In genomic region chr4:141758874-141759542, GRCm38 (mm10) we compare ENCODE assay signal across 1 mouse cellular context.
TF ChIP-seq lines count a peak whose summit lies in the region.

No protein-coding gene starts in this region.

TF ChIP-seq in MEL, 35 proteins besides CTCF, POLR2A, EP300 and RAD21:
- TF ChIP-seq BHLHE40 (IDR thresholded peaks at IDR 0.05; ENCODE audit: borderline replicate concordance, low read depth, low read length) (0 out of 2 replicates have a peak, but pooled peaks have one; percentile 22), HCFC1 (IDR thresholded peaks at IDR 0.05; ENCODE audit: low read depth, low read length) (no peak), MYC (IDR thresholded peaks at IDR 0.05; ENCODE audit: low read depth, low read length) (no peak), SIN3A (IDR thresholded peaks at IDR 0.05; ENCODE audit: low read length) (0 out of 2 replicates have a peak, but pooled peaks have one; percentile 21), MEF2A (IDR thresholded peaks at IDR 0.05; ENCODE audit: extremely low read depth, insufficient replicate concordance, low read depth, low read length, poor library complexity, severe bottlenecking) (no peak), MXI1 (IDR thresholded peaks at IDR 0.05; ENCODE audit: low read depth, low read length) (no peak), TBP (IDR thresholded peaks at IDR 0.05; ENCODE audit: low read depth, low read length) (no peak), JUND (IDR thresholded peaks at IDR 0.05; ENCODE audit: low read depth, low read length) (no peak), NELFE (IDR thresholded peaks at IDR 0.05; ENCODE audit: low read depth, low read length) (no peak), MYB (IDR thresholded peaks at IDR 0.05; ENCODE audit: low read depth, low read length) (no peak), GATA1 (IDR thresholded peaks at IDR 0.05; ENCODE audit: low read depth, low read length) (peak; percentile 42; the same call in 1 of the 2 replicates), USF2 (IDR thresholded peaks at IDR 0.05; ENCODE audit: borderline replicate concordance in 1 of 2, insufficient read depth in 1 of 2, low read depth in 1 of 2, low read length in 2 of 2) (no peak), TCF12 (IDR thresholded peaks at IDR 0.05; ENCODE audit: low read depth, low read length) (no peak)
